Comparison of ENCODE assay signal across 8 mouse cellular contexts in the genomic region with DNA sequence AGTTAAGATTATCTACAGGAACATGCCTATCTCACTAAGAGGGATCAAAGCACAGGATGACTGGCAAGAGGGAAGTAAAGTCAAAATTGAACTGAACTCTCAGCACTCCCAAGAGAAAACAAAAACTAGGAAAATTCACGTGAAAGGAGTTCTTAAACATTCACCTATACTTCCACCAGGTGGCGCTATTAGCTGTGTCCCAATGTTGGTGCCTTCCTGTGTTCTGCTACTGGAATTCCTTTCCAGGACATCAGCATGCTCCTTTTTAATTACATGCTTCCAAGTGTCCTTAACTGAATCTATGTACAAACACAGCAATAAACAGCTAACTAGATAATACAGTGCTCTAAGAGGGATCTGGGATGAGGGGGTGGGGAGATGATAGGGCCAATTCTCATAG. TPM values are rescaled to one million over a fixed set of nuclear protein-coding genes. Genes with fewer than 3 reads are reported as not detected.
DNase-seq lines count a peak whose midpoint lies in the region; ATAC-seq lines count a peak whose summit lies in the region.

No protein-coding gene starts in this region.

- no peaks in the 10 kb centered on the region for H3K4me1 ChIP-seq in midbrain, embryonic 11.5 days (ENCODE audit: control insufficient read depth, insufficient read depth, low read length)
- no peaks in the 10 kb centered on the region for H3K4me1 ChIP-seq in midbrain, embryonic 13.5 days (replicated peaks)

- no peak overlapping the region for H3K4me3 ChIP-seq in midbrain, embryonic 11.5 days (ENCODE audit: low read depth, low read length)
- no peak overlapping the region for H3K4me3 ChIP-seq in midbrain, embryonic 13.5 days (replicated peaks)

- no peak overlapping the region for H3K4me2 ChIP-seq in midbrain, embryonic 11.5 days
- H3K4me2 ChIP-seq in midbrain, embryonic 13.5 days (replicated peaks), result no peak overlapping the region

- no peaks in the 10 kb centered on the region for H3K9me3 ChIP-seq in midbrain, embryonic 11.5 days (ENCODE audit: control insufficient read depth, low read length)
- no peaks in the 10 kb centered on the region for H3K9me3 ChIP-seq in midbrain, embryonic 13.5 days

- H3K27me3 ChIP-seq in midbrain, embryonic 11.5 days (ENCODE audit: control insufficient read depth, insufficient read depth, low read length), result no peaks in the 10 kb centered on the region
- H3K27me3 ChIP-seq in midbrain, embryonic 13.5 days, result no peaks in the 10 kb centered on the region

- ATAC-seq in midbrain, embryonic 11.5 days (ENCODE audit: low FRiP score), result no peak
- no peak for ATAC-seq in midbrain, embryonic 13.5 days

- H3K27ac ChIP-seq in midbrain, embryonic 11.5 days (ENCODE audit: low read depth, low read length), result no peak overlapping the region
- H3K27ac ChIP-seq in midbrain, embryonic 13.5 days, result no peak overlapping the region

- no peak overlapping the region for H3K9ac ChIP-seq in midbrain, embryonic 11.5 days (ENCODE audit: low read length)
- no peak overlapping the region for H3K9ac ChIP-seq in midbrain, embryonic 13.5 days (replicated peaks)

- no peaks in the 10 kb centered on the region for H3K36me3 ChIP-seq in midbrain, embryonic 11.5 days (ENCODE audit: control insufficient read depth, insufficient read depth, low read length)
- H3K36me3 ChIP-seq in midbrain, embryonic 13.5 days, result no peaks in the 10 kb centered on the region

- 2% methylated on average over 2 of the region's 2 CpGs for WGBS in midbrain, embryonic 11.5 days
- 0% methylated on average over 2 of the region's 2 CpGs for WGBS in midbrain, embryonic 13.5 days

- peak; percentile 94 for DNase-seq in midbrain, embryonic 11.5 days (ENCODE audit: low spot score, missing footprints)
- DNase-seq in Muller cell, postnatal 12 days (ENCODE audit: inconsistent ontology term), result peak; percentile 67
- peak; percentile 61 for DNase-seq in cerebellum, adult 9-11 months
- peak; percentile 16 for DNase-seq in gastrocnemius, postnatal 25 days
- peak; percentile 35 for DNase-seq in layer of hippocampus, adult 9-10 months (ENCODE audit: low spot score)
- peak; percentile 77 for DNase-seq in lung, postnatal 25 days (ENCODE audit: low spot score)
- peak; percentile 51 for DNase-seq in thymus, postnatal 4 days

RNA-seq across cellular contexts. Expression of a gene that starts 25.3 kb away (rescaled TPM):
- polyA plus RNA-seq in midbrain, embryonic 11.5 days (2014; fragmentation: Nextera tagmentation; extraction: Ambion mirVana), result 77.8 and 79.9 TPM in 2 replicates
- polyA plus RNA-seq in midbrain, embryonic 13.5 days (2015; fragmentation: Nextera tagmentation; extraction: Ambion mirVana), result 61.6 and 64.2 TPM in 2 replicates
- 10 to 100 TPM; 30.5 to 30.9 TPM for total RNA-seq in gastrocnemius, postnatal 25 days (2021)

RNA-seq across cellular contexts. Expression of a gene that starts 34.0 kb away (rescaled TPM):
- polyA plus RNA-seq in midbrain, embryonic 11.5 days (2014; fragmentation: Nextera tagmentation; extraction: Ambion mirVana), result 0.59 and 1.2 TPM in 2 replicates
- polyA plus RNA-seq in midbrain, embryonic 13.5 days (2015; fragmentation: Nextera tagmentation; extraction: Ambion mirVana), result 0.70 and 0.86 TPM in 2 replicates
- total RNA-seq in gastrocnemius, postnatal 25 days (2021), result 1 to 10 TPM; 1.3 to 1.7 TPM

RNA-seq across cellular contexts. Expression of a gene that starts 50.3 kb away (rescaled TPM):
- 8.5 and 9.1 TPM in 2 replicates for polyA plus RNA-seq in midbrain, embryonic 11.5 days (2014; fragmentation: Nextera tagmentation; extraction: Ambion mirVana)
- polyA plus RNA-seq in midbrain, embryonic 13.5 days (2015; fragmentation: Nextera tagmentation; extraction: Ambion mirVana), result 12.0 and 12.2 TPM in 2 replicates
- under 1 TPM; 0.46 to 0.51 TPM for total RNA-seq in gastrocnemius, postnatal 25 days (2021)

Comparison
In these comparisons a context has a peak if more than half of its experiments do, and no peak if none do; other contexts are left out.
1. DNase-seq: peak in every context shown above with its lines; median percentile 94 in midbrain, embryonic 11.5 days; 77 in lung, postnatal 25 days; 67 in Muller cell, postnatal 12 days; 61 in cerebellum, adult 9-11 months; 51 in thymus, postnatal 4 days; 35 in layer of hippocampus, adult 9-10 months; 16 in gastrocnemius, postnatal 25 days.